Mouse (Mus musculus): ENCODE results near the gene Tmem252. TPM values are rescaled to one million over a fixed set of nuclear protein-coding genes. Genes with fewer than 3 reads are reported as not detected.
A peak's percentile ranks its signal among the peaks of the same experiment; 100 is the strongest.
"Not testable (repeated sequence)": the region's sequence is repeated elsewhere in the genome, so short reads cannot be mapped to it uniquely, and the experiment has no call there.

Gene Tmem252
- polyA plus RNA-seq, 1 experiment = 0.34 TPM

DNA sequence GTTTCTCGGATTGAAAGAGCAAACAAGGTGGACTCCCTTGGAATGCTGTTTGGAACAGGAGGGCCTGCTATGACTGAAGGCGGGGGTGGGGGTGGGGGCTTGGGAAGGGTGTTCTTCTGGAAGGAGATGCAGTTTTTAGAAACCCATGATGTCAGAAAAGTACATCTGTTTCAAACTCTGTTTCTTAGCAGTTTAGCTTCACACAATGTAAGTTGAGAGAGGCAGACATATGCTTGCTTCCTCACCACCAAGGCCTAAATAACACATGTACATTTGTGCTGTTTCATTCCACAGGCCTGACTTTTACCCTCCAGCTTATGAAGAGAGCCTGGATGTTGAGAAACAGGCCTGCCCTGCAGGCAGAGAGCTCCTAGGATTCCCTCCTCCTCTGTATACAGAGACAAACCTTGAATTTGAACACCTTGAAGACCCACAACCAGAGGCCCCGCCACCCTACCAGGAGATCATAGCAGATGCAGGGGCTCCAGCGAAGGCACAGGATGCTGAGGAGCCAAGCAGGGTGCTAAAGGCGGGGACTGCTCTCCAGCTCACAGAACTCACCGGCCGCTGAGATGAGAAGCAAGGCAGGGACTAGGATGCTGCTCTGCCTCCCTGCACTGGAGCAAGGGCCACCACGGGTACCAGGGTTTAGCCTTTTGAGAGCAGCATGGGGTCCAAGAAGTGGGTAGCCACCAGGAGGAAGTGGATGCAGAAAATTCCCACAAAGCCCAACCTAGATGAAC is 3.6 kb downstream of the Tmem252 start:
- DNase-seq (ENCODE audit: extremely low spot score in 1 of 2, low spot score in 1 of 2) = peak; percentile 15 to 41

GRCm38 (mm10) chr19:24683016-24683720 is 9.4 kb downstream of the Tmem252 start:
- DNase-seq (ENCODE audit: extremely low spot score in 1 of 2, low spot score in 1 of 2) = no peak

DNA sequence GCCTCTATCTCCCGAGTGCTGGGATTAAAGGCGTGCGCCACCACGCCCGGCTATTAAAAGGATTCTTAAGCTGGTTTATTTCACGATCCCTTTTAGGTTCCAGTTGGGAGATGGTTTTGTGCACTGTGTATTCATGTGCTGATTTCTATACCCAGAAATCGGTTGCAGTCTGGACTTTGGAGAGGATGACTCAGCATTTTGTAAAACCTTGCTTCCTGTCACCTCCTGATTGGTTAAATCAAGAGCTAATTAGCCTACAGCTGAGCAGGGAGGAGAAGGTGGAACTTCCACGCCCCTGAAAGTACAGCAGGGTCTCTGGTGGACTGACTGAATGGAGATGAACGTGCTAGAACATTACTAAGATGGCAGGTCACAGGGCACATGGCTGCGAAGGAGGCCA is 12.6 kb downstream of the Tmem252 start:
- no peak for DNase-seq (ENCODE audit: extremely low spot score in 1 of 2, low spot score in 1 of 2)

DNA sequence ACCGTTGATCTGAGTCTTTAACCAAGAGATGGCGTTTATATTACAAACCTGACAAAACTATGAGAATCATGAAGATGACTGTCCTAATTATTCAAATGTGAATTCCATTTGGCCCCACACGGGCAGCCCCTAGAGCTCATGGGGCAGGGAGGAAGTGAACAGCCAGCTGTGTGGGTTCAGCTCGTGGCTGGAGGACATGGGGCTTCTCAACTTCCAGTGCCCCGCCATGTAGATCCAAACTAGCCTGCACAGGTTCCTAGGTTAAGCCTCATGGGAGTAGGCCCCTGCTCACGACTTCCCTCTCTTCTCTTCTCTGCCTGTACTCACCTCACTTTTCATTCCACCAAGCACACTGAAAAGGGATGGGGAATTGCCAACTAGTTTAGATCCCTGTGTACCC is 14.5 kb downstream of the Tmem252 start:
- DNase-seq (ENCODE audit: extremely low spot score in 1 of 2, low spot score in 1 of 2) = no peak

GRCm38 (mm10) chr19:24689531-24689930 is 15.7 kb downstream of the Tmem252 start:
- no peak for DNase-seq (ENCODE audit: extremely low spot score in 1 of 2, low spot score in 1 of 2)

DNA sequence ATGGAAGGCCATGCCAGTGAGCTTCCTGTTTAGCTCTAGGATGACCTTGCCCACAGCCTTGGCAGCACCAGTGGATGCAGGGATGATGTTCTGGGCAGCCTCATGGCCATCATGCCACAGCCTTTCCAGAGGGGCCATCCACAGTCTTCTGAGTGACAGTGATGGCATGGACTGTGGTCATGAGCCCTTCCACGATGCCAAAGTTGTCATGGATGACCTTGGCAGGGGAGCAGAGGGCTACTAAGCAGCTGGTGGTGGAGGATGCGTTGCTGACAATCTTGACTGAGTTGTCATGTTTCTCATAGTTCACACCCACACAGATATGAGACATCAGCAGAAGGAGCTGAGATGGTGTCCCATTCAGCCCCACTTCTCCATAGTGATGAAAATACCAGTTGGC is 18.9 kb downstream of the Tmem252 start:
- DNase-seq (ENCODE audit: extremely low spot score in 1 of 2, low spot score in 1 of 2) = no peak

- no peak for DNase-seq (ENCODE audit: extremely low spot score in 1 of 2, low spot score in 1 of 2)
Observed at GRCm38 (mm10) chr19:24697946-24698345, 24.1 kb downstream of the Tmem252 start.

GRCm38 (mm10) chr19:24698651-24699050 is 24.8 kb downstream of the Tmem252 start:
- no peak for DNase-seq (ENCODE audit: extremely low spot score in 1 of 2, low spot score in 1 of 2)

- no peak for DNase-seq (ENCODE audit: extremely low spot score in 1 of 2, low spot score in 1 of 2)
Observed at GRCm38 (mm10) chr19:24699196-24699595, 25.4 kb downstream of the Tmem252 start.

DNA sequence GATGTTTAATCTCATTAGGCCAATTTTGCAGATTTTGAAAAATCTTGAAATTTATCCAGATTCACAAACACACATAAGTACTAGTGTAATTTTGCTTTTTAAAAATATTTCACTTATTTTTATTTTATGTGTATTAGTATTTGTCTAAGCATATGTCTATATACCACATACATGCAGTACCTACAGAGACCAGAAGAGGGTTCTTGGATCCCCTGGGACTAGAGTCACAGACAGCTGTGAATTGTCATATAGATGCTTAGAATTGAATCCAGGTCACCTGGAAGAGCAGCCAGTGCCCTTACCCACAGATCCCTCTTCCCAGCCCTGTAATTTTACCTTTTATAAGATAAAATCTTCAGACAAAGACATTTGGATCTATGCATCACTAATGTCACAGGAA is 26.1 kb downstream of the Tmem252 start:
- DNase-seq (ENCODE audit: extremely low spot score in 1 of 2, low spot score in 1 of 2) = no peak

GRCm38 (mm10) chr19:24700664-24701063 is 26.9 kb downstream of the Tmem252 start:
- DNase-seq (ENCODE audit: extremely low spot score in 1 of 2, low spot score in 1 of 2) = no peak

- no peak for DNase-seq (ENCODE audit: extremely low spot score in 1 of 2, low spot score in 1 of 2)
Observed at GRCm38 (mm10) chr19:24701716-24702115, 27.9 kb downstream of the Tmem252 start.

DNA sequence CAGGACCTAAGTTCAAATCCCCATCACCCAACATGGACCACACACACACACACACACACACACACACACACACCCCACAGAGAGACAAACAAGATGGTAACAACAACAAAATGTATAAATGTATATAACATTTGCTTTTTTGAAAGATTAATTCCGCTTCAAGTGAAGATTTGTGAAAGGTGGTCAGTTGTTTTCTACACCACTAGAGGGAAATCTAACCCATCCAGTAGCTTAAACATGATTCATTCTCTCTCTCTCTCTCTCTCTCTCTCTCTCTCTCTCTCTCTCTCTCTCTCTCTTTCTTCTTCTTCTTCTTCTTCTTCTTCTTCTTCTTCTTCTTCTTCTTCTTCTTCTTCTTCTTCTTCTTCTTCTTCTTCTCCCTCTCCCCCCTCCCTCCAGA is 29.4 kb downstream of the Tmem252 start:
- DNase-seq (ENCODE audit: extremely low spot score in 1 of 2, low spot score in 1 of 2) = not testable (repeated sequence)

GRCm38 (mm10) chr19:24703680-24704079 is 29.9 kb downstream of the Tmem252 start:
- no peak for DNase-seq (ENCODE audit: extremely low spot score in 1 of 2, low spot score in 1 of 2)

GRCm38 (mm10) chr19:24704326-24704725 is 30.5 kb downstream of the Tmem252 start:
- DNase-seq (ENCODE audit: extremely low spot score in 1 of 2, low spot score in 1 of 2) = peak; percentile 20 to 48

DNA sequence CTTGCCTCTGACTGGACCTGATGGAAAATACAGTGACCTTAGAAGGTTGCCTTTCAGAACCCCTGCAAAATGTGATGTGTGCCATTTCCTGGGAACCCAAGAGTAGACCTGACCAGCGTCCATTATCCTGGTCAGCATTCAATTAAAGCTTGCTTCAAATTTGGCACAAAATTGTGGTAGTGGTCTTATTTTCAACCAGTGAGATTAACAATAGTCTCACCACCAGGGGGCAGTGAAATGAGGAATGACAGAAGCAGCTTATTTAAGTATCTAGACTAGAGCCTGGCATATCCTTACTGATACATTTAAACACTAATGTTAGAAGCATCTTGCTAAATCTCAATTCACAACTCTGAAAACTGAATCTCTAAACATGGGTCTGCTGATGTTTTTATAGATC is 31.6 kb downstream of the Tmem252 start:
- peak in 1 of 2 experiments; percentile 65 for DNase-seq (ENCODE audit: extremely low spot score in 1 of 2, low spot score in 1 of 2)

DNA sequence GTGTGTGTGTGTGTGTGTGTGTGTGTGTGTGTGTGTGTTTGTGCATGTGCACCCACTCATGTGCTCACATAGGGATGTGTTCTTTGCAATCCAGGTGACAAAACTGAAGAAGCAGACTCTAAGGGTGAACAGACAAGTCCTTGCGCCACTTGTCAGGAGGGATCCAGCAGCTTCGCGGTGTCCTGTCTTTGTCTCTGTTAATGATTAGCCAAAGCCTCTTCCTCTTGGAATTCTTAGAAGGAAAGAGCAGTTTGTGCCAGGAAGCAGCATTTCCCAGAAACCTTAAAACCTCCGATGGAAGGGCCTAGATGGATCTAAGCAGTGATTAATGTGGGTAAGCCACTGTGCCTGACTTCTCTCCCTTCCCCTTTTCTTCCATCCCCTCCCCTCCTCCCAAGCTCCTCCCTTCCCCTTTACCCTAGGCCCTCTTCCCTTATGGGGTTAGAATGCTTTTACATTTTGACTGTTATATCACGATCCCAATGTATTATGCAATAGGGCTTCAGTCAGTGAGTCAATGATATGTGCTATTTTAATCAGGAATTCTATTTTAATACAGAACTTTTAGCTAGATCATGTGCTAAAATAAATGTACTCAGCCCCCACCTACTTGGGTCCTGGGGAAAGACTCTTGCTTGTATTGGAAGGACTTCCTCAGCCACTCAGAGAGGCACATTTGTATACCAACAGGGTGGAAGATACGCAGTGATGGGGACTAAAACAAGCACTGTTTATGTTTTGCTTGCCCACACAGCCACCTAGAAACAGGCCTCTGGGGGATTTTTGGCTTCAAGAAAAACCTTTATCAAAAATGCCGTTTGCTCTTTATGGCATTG is 33.5 kb downstream of the Tmem252 start:
- DNase-seq (ENCODE audit: extremely low spot score in 1 of 2, low spot score in 1 of 2) = peak; percentile 14 to 26

- DNase-seq (ENCODE audit: extremely low spot score in 1 of 2, low spot score in 1 of 2) = no peak
Observed at GRCm38 (mm10) chr19:24708032-24708431, 34.2 kb downstream of the Tmem252 start.

DNA sequence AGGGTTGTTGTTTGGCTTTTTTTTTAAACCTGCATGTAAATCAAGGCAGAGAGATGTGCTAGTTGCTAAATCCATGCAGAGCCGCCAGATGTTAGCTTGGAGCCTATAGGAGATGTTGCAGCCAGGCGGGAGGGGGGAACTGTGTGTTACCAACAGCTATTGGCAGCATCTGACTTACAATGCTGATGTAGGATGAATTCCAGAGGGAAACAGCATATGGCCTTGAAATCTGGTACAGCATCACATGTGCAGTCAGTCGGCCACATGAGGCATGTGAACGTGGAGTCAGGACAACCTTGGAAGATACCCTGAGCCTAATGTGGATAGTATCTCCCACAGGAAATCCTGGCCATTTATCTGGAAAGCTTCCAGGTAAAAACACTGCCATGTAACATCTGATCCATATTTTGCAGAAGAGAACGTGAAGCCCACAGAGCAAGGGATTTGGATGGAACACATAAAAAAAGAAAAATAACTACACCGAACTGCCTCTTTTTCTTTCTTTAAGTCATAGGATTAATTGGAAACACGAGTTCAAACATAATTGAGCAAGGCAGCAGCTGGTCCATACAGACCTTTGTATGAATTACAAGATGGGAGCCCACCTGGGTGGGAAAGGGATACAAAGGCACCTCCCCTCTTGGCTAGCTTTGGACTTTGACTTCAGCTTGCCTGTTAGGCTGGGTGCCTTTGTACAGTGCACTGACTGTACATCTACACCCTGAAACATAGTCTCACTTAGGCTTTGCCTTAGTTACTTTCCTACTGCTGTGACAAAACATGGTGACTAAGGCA is 42.7 kb downstream of the Tmem252 start:
- DNase-seq (ENCODE audit: extremely low spot score in 1 of 2, low spot score in 1 of 2) = peak; percentile 52 to 60

GRCm38 (mm10) chr19:24718021-24718420 is 44.2 kb downstream of the Tmem252 start:
- DNase-seq (ENCODE audit: extremely low spot score in 1 of 2, low spot score in 1 of 2) = no peak
